Mouse (Mus musculus) midbrain, embryonic 11.5 days (tissue): ENCODE results near the gene Osbpl2. TPM values are rescaled to one million over a fixed set of nuclear protein-coding genes. Genes with fewer than 3 reads are reported as not detected.

Experiments
- ATAC-seq: fragments of 200-750 bp; cut with Nextera tagmentation; 2 replicates; pipeline ENCODE4 v1.8.0; 2017; ENCODE audit warnings: moderate TSS enrichment, moderate library complexity; ENCODE audit not compliant: low FRiP score
- DNase-seq: peaks from one replicate; pipeline ENCODE4 v3.0.0; 2015; ENCODE audit warnings: low spot score; ENCODE audit errors: missing footprints
- H3K27ac ChIP-seq: fragments of 300-500 bp; sonication (generic); 2 replicates; pipeline ENCODE4 v1.5.1; 2014; ENCODE audit warnings: low read depth, low read length
- H3K27me3 ChIP-seq: fragments of 300-500 bp; sonication (generic); 2 replicates; pipeline ENCODE4 v1.6.1; 2014; ENCODE audit warnings: mild to moderate bottlenecking, low read length, moderate library complexity, mixed read lengths; ENCODE audit not compliant: control insufficient read depth, insufficient read depth
- H3K36me3 ChIP-seq: fragments of 300-500 bp; sonication (generic); 2 replicates; pipeline ENCODE4 v1.6.1; 2014; ENCODE audit warnings: mild to moderate bottlenecking, low read length, moderate library complexity, mixed read lengths; ENCODE audit not compliant: control insufficient read depth, insufficient read depth
- H3K4me1 ChIP-seq: fragments of 300-500 bp; sonication (generic); 2 replicates; pipeline ENCODE4 v1.6.1; 2014; ENCODE audit warnings: low read length; ENCODE audit not compliant: control insufficient read depth, insufficient read depth
- H3K4me2 ChIP-seq: fragments of 300-500 bp; sonication (generic); 2 replicates; pipeline ENCODE4 v1.6.1; 2014; ENCODE audit warnings: mild to moderate bottlenecking, moderate library complexity
- H3K4me3 ChIP-seq: fragments of 300-500 bp; sonication (generic); 2 replicates; pipeline ENCODE4 v1.5.1; 2014; ENCODE audit warnings: low read depth, low read length
- H3K9ac ChIP-seq: fragments of 300-500 bp; sonication (generic); 2 replicates; pipeline ENCODE4 v1.6.1; 2014; ENCODE audit warnings: low read length
- H3K9me3 ChIP-seq: fragments of 300-500 bp; sonication (generic); 2 replicates; pipeline ENCODE4 v1.6.1; 2016; ENCODE audit warnings: low read length; ENCODE audit not compliant: control insufficient read depth
- WGBS: fragments of 180-500 bp; shearing (Covaris S2); extraction: QIAGEN DNeasy Blood & Tissue Kit; methylation state at CpG from one replicate; pipeline ENCODE4 v1.1.7; 2014; 5-methylcytosine and 5-hydroxymethylcytosine counted together
- polyA plus RNA-seq: library from polyadenylated mRNA; unstranded; fragments of >200 nt; fragmentation: Nextera tagmentation; extraction: Ambion mirVana; gene quantifications from 2 replicates; pipeline ENCODE4 v1.2.1, GENCODE M21; 2014

Osbpl2 gene
- polyA plus RNA-seq, 1 experiment from 2014 or later = 43.3 TPM

GRCm38 (mm10) chr2:180133231-180133630 lies 14.1 kb downstream of the Osbpl2 start:
- WGBS = 98% methylated on average over 4 of the region's 4 CpGs
- 0 out of 2 replicates have a peak, but pooled peaks cover 2% of the 10 kb centered on the region for H3K36me3 ChIP-seq
- no peak for DNase-seq
- H3K9me3 ChIP-seq = no peaks in the 10 kb centered on the region
- no peaks in the 10 kb centered on the region for H3K27me3 ChIP-seq
- no peak overlapping the region for H3K4me3 ChIP-seq
- no peak overlapping the region for H3K27ac ChIP-seq
- no peaks in the 10 kb centered on the region for H3K4me1 ChIP-seq
- no peak overlapping the region for H3K4me2 ChIP-seq
- no peak overlapping the region for H3K9ac ChIP-seq
- no peak for ATAC-seq

GRCm38 (mm10) chr2:180133911-180134310 lies 14.8 kb downstream of the Osbpl2 start:
- Histone ChIP-seq H3K9ac (no peak overlapping the region), H3K27me3 (no peaks in the 10 kb centered on the region), H3K4me1 (no peaks in the 10 kb centered on the region), H3K36me3 (0 out of 2 replicates have a peak, but pooled peaks cover 2% of the 10 kb centered on the region), H3K4me2 (no peak overlapping the region), H3K9me3 (no peaks in the 10 kb centered on the region), H3K4me3 (no peak overlapping the region), H3K27ac (no peak overlapping the region)
- ATAC-seq = no peak
- DNase-seq = peak; percentile 53
- 93% methylated on average over 3 of the region's 3 CpGs for WGBS

- H3K36me3 ChIP-seq = 0 out of 2 replicates have a peak, but pooled peaks cover 2% of the 10 kb centered on the region
- no peak overlapping the region for H3K4me3 ChIP-seq
- no peaks in the 10 kb centered on the region for H3K27me3 ChIP-seq
- H3K4me2 ChIP-seq = no peak overlapping the region
- no peaks in the 10 kb centered on the region for H3K9me3 ChIP-seq
- H3K9ac ChIP-seq = no peak overlapping the region
- 90% methylated on average over 5 of the region's 5 CpGs for WGBS
- no peak for ATAC-seq
- no peak for DNase-seq
- no peaks in the 10 kb centered on the region for H3K4me1 ChIP-seq
- no peak overlapping the region for H3K27ac ChIP-seq
Measured at GRCm38 (mm10) chr2:180135414-180135813, 16.3 kb downstream of the Osbpl2 start.

GRCm38 (mm10) chr2:180146091-180146490 lies 27.0 kb downstream of the Osbpl2 start:
- H3K27ac ChIP-seq = no peak overlapping the region
- H3K27me3 ChIP-seq = no peaks in the 10 kb centered on the region
- H3K4me3 ChIP-seq = no peak overlapping the region
- 89% methylated on average over 2 of the region's 2 CpGs for WGBS
- ATAC-seq = no peak
- H3K9me3 ChIP-seq = no peaks in the 10 kb centered on the region
- no peaks in the 10 kb centered on the region for H3K4me1 ChIP-seq
- peaks cover 7% of the 10 kb centered on the region; the same call in 1 of the 2 replicates for H3K36me3 ChIP-seq
- H3K4me2 ChIP-seq = no peak overlapping the region
- peak; percentile 41 for DNase-seq
- H3K9ac ChIP-seq = no peak overlapping the region

GRCm38 (mm10) chr2:180147379-180147778 lies 28.3 kb downstream of the Osbpl2 start:
- no peaks in the 10 kb centered on the region for H3K9me3 ChIP-seq
- no peak overlapping the region for H3K4me2 ChIP-seq
- no peak overlapping the region for H3K4me3 ChIP-seq
- no peak overlapping the region for H3K27ac ChIP-seq
- H3K27me3 ChIP-seq = no peaks in the 10 kb centered on the region
- no peak for ATAC-seq
- H3K9ac ChIP-seq = no peak overlapping the region
- WGBS = 81% methylated on average over 6 of the region's 6 CpGs
- H3K4me1 ChIP-seq = no peaks in the 10 kb centered on the region
- peaks cover 7% of the 10 kb centered on the region; the same call in 1 of the 2 replicates for H3K36me3 ChIP-seq
- DNase-seq = peak; percentile 39

GRCm38 (mm10) chr2:180148551-180148950 lies 29.4 kb downstream of the Osbpl2 start:
- Histone ChIP-seq H3K4me3 (no peak overlapping the region), H3K4me1 (no peaks in the 10 kb centered on the region), H3K9me3 (no peaks in the 10 kb centered on the region), H3K36me3 (peaks cover 13% of the 10 kb centered on the region; the same call in 1 of the 2 replicates), H3K9ac (no peak overlapping the region), H3K4me2 (no peak overlapping the region), H3K27ac (no peak overlapping the region), H3K27me3 (no peaks in the 10 kb centered on the region)
- 88% methylated on average over 9 of the region's 9 CpGs for WGBS
- ATAC-seq (no peak), DNase-seq (no peak)

- H3K4me3 ChIP-seq = no peak overlapping the region
- DNase-seq = no peak
- H3K27me3 ChIP-seq = no peaks in the 10 kb centered on the region
- H3K27ac ChIP-seq = no peak overlapping the region
- H3K4me1 ChIP-seq = no peaks in the 10 kb centered on the region
- H3K36me3 ChIP-seq = peaks cover 15% of the 10 kb centered on the region; the same call in 1 of the 2 replicates
- H3K9me3 ChIP-seq = no peaks in the 10 kb centered on the region
- no peak overlapping the region for H3K9ac ChIP-seq
- ATAC-seq = no peak
- H3K4me2 ChIP-seq = no peak overlapping the region
- WGBS = 84% methylated on average over 3 of the region's 3 CpGs
Measured at GRCm38 (mm10) chr2:180154796-180155195, 35.7 kb downstream of the Osbpl2 start.

- ATAC-seq (no peak), DNase-seq (no peak)
- Histone ChIP-seq H3K4me2 (no peak overlapping the region), H3K36me3 (peaks cover 11% of the 10 kb centered on the region; the same call in 1 of the 2 replicates), H3K27me3 (no peaks in the 10 kb centered on the region), H3K27ac (no peak overlapping the region), H3K9ac (no peak overlapping the region), H3K4me1 (no peaks in the 10 kb centered on the region), H3K9me3 (no peaks in the 10 kb centered on the region), H3K4me3 (no peak overlapping the region)
- WGBS = 93% methylated on average over 3 of the region's 3 CpGs
Measured at GRCm38 (mm10) chr2:180158627-180159026, 39.5 kb downstream of the Osbpl2 start.

GRCm38 (mm10) chr2:180165855-180166254 lies 46.7 kb downstream of the Osbpl2 start:
- WGBS = 82% methylated on average over 2 of the region's 2 CpGs

More at GRCm38 (mm10) chr2:180165855-180166254, 46.7 kb downstream of the Osbpl2 start:
- Histone ChIP-seq H3K27ac (no peak overlapping the region), H3K4me1 (no peaks in the 10 kb centered on the region), H3K27me3 (no peaks in the 10 kb centered on the region), H3K4me2 (no peak overlapping the region), H3K4me3 (no peak overlapping the region), H3K9me3 (no peaks in the 10 kb centered on the region), H3K36me3 (0 out of 2 replicates have a peak, but pooled peaks cover 4% of the 10 kb centered on the region), H3K9ac (no peak overlapping the region)
- no peak for ATAC-seq
- peak; percentile 75 for DNase-seq
